Mouse (Mus musculus) layer of hippocampus, adult 9-10 months (tissue): Measurements from ENCODE around the gene Pink1.
"Not testable (repeated sequence)": the region's sequence is repeated elsewhere in the genome, so short reads cannot be mapped to it uniquely, and the experiment has no call there.

Experiments
- DNase-seq: peaks from one replicate; pipeline ENCODE4 v3.0.0; 2022; ENCODE audit warnings: low spot score

Gene Pink1

DNA sequence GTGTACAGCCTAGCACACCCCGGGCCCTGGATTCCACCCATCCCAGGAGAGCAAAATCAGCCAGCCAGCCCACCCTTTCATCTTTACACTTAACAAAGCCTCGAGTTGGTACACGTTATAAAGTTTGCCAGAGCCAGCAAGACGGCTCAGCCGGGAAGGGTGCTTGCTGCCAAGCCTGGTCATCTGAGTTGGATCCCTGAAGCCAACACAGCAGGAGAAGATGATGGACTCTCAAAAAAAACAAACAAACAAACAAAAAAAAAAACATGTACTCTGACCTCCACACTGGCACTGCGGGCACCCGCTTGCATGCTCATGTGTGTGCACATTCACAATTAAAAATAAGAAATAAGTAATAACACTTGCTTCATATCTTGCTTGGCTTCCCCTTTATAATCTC, 15.9 kb upstream of the Pink1 start:
- DNase-seq = no peak

- no peak for DNase-seq
Observed at GRCm38 (mm10) chr4:138341393-138341792, 15.3 kb upstream of the Pink1 start.

GRCm38 (mm10) chr4:138339963-138340362, 13.9 kb upstream of the Pink1 start:
- no peak for DNase-seq

GRCm38 (mm10) chr4:138337341-138337740, 11.2 kb upstream of the Pink1 start:
- no peak for DNase-seq

GRCm38 (mm10) chr4:138336876-138337275, 10.8 kb upstream of the Pink1 start:
- no peak for DNase-seq

GRCm38 (mm10) chr4:138335648-138336047, 9.5 kb upstream of the Pink1 start:
- DNase-seq = no peak

- DNase-seq = no peak
Observed at GRCm38 (mm10) chr4:138335036-138335435, 8.9 kb upstream of the Pink1 start.

DNA sequence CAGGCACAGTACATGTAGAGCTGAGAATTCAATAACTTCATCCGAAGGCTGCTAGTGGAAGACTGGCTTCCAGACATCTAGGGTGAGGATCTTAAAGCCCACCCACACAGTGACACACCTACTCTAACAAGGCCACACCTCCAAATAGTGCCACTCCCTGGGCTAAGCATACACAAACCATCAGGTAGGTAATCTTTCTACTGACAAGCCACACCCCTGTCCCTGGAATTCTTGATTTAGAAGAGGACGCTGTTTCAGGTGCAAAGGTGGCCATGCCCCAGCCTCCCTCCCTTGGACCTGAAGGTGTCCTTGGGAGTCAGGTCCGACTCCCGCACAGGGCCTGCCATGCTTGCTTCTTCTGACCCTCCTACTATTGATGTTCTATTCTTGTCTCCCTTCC, 7.0 kb upstream of the Pink1 start:
- no peak for DNase-seq

- DNase-seq = no peak
Observed at GRCm38 (mm10) chr4:138331647-138332046, 5.5 kb upstream of the Pink1 start.

DNA sequence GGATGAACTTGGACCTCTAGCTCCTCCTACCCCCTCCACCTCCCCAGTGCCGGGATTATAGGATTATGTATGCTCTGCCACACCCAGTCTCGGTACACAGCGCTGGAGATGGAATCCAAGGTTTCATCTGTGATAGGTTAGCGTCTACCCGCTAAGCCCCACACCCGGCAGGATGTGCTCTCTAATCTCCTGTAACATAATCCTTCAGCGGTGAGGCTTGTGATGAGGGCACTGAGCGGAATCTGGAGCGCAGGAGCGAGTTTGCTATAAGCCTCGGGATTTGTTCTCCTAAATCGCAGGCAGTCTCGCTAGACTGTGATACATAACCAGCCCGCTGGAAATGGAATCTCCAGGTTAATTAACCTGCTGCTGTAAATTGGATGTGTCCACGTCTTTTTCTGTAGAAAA, 4.2 kb upstream of the Pink1 start:
- DNase-seq = no peak

DNA sequence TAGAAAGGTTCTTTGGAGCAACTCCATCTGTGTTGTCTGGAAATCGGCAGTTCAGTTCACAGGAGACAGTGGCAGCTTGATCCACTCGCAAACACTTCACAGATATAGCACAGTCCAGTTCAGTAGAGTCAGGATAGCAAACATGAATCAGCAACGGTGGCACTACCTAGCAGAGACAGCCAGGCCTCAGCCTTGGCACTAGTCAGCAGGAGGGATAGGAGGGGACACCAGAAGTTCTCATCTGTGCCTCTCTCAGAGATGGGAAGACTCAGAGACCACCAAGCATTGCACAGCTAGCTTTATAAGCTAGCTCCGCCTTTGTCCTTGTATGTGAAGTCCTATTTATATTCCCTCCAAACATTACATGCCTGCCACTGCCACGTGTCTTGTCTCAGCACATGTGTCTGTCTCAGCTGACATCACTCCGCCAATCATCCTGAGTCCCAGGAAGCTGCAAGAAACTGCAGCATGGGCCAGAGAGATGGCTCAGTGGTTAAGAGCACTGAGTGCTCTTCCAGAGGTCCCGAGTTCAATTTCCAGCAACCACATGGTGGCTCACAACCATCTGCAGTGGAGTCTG, 1.9 kb upstream of the Pink1 start:
- no peak for DNase-seq

DNA sequence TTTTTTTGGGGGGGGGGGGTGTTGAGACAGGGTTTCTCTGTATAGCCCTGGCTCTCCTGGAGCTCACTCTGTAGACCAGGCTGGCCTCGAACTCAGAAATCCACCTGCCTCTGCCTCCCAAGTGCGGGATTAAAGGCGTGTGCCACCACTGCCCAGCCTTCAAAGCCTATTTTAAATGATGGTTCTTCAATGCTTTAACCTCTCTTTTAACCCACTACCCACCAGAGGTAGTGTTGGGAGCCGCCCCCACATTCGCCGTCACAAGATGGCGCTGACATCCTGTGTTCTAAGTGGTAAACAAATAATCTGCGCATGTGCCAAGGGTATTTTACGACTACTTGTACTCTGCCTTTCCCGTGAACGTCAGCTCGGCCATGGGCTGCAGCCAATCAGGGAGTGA, 1.0 kb upstream of the Pink1 start:
- DNase-seq = not testable (repeated sequence)

DNA sequence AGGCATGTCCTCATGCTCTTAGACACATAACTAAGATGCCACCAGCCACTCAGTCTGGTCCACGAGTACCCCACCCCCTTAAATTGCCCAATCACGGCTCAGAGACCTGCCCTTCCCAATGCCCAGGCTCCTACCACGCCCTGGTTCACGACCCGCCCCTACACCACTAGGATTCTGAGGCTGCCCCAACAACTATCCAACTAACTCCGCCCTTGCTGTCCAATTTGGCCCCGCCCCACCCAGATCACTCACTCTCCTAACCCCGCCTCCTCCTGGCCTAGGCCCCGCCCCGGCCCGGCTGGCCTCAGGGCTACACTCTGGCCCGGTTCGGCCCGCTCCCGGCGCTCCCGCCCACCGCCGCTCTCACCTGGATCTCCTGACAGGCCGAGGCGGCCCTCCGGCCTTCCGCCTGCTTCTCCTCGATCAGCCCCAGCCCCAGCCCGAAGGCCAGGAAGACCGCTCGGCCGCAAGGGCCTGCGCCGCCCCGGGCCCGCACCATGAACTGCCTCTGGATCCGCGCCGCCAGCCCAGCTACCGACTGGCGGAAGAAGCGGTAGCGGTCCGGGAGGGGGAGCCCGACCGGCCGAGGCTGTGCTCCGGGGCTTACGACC, 536 bp downstream of the Pink1 start:
- peak; percentile 83 for DNase-seq

GRCm38 (mm10) chr4:138324451-138324850, 1.7 kb downstream of the Pink1 start:
- no peak for DNase-seq

DNA sequence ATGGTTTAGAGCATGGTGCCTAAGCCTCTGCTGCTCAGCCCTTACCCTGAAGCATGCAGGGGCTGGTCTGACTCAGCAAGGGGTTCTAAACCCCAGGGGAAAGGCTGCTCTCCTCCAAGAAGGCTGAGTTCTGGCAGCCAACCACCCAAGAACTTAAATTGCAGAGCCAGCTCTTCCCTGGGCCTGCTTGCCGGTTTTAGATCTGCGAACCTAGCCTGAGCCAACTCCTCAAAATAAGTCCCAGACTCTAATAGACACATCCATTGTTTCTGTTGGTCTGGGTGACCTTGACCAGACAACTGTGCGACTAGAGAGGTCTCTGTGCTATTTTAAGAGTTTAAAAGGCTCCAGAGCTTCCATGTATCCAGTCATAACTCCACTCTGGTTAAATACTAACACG, 2.4 kb downstream of the Pink1 start:
- DNase-seq = no peak

- DNase-seq = no peak
Observed at GRCm38 (mm10) chr4:138322692-138323091, 3.4 kb downstream of the Pink1 start.

DNA sequence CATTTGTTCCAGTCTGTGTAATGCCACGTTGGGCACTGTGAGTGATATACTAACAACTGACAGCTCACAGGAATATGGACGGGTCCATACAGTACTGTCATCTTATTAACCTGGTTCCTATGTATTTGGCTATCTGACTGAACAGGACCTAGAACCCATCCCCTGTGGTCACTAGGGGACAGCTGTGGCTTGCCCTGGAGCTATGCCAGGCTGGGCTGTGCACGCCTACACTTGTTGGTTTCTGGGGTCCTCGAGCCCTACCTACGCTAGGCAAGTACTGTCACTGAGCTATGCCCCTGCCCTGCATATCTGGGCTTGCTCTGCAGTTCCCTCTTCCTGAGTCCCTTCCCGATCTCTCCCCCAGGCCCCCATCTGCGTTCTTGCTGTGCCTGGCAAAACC, 4.6 kb downstream of the Pink1 start:
- no peak for DNase-seq

DNA sequence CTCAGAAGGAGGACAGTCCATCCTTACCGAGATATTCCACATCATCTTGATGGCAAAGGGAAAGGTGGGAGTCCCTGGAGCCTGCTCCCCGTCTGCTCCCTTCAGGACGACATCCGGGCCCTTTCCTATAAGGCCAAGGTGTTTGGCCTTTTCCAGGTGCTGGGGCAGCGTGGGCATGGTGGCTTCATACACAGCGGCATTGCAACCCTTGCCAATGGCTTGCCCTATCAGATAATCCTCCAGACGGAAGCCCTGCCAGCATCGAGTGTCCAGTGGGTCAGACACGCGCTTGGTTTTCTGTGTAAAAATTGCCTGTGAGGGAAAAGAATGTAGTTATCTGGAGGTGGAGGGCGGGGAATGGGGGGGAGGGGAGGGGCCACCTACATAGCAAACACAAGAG, 5.4 kb downstream of the Pink1 start:
- no peak for DNase-seq

DNA sequence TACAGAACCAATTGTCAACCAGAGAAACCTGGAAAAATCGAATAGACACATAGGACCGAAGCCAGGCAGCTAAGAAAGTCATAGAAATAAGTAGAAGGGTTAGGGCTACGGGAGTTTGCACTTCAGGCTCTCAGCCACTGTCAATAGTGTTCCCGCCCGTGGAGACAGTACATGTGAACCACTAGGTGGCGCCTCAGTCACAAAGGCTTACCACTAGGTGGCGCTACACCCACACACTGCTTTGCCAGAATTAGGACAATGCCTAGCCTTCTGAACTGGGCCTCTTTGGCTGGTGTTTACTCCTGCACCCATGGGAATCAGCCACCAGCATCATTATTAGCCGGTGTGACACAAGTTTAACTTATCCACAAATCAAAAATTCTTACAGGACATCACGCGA, 6.6 kb downstream of the Pink1 start:
- peak; percentile 65 for DNase-seq

GRCm38 (mm10) chr4:138318509-138319266, 7.4 kb downstream of the Pink1 start:
- no peak for DNase-seq

- no peak for DNase-seq
Observed at GRCm38 (mm10) chr4:138316369-138316768, 9.7 kb downstream of the Pink1 start.

DNA sequence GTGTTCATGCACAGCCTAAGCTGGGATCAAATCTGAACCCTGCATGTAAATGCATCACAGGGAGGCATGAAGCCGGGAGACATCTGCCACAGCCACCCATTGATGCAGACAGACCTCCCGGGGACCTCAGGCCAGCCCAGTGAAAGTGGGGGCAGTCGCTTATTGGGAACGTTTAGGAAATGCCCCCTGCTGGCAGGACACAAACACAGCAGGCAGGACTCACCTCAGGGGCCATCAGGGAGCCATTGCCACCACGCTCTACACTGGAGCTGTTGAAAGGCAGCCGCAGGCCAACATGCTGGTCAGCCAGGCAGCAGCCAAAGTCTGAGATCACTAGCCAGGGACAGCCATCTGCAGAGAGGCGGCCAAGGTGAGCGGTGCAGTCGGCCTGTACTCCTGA, 10.3 kb downstream of the Pink1 start:
- no peak for DNase-seq

- no peak for DNase-seq
Observed at GRCm38 (mm10) chr4:138313795-138314194, 12.3 kb downstream of the Pink1 start.

GRCm38 (mm10) chr4:138313021-138313420, 13.1 kb downstream of the Pink1 start:
- no peak for DNase-seq
